Mouse (Mus musculus) liver, postnatal 0 days (tissue): ENCODE data around the gene Matn4. TPM values are rescaled to one million over a fixed set of nuclear protein-coding genes. Genes with fewer than 3 reads are reported as not detected.

Experiments used
- ATAC-seq: fragments of 200-750 bp; cut with Nextera tagmentation; 2 replicates; pipeline ENCODE4 v1.8.0; 2017; ENCODE audit warnings: mild to moderate bottlenecking, moderate library complexity
- DNase-seq: peaks from one replicate; pipeline ENCODE4 v3.0.0-alpha.2; 2016
- H3K27ac ChIP-seq: fragments of 300-500 bp; sonication (generic); 2 replicates; pipeline ENCODE4 v1.5.1; 2014; ENCODE audit warnings: antibody characterized with exemption, moderate library complexity, mild to moderate bottlenecking, low read depth
- H3K27me3 ChIP-seq: fragments of 300-500 bp; sonication (generic); 2 replicates; pipeline ENCODE4 v1.6.1; 2014; ENCODE audit warnings: low read length, control low read depth, mixed read lengths; ENCODE audit not compliant: insufficient read depth
- H3K36me3 ChIP-seq: fragments of 300-500 bp; sonication (generic); replicated peaks from 2 replicates; pipeline ENCODE4 v1.6.1; 2014; ENCODE audit warnings: mild to moderate bottlenecking, control low read depth, low read length, moderate library complexity, mixed read lengths; ENCODE audit not compliant: insufficient read depth
- H3K4me1 ChIP-seq: fragments of 300-500 bp; sonication (generic); 2 replicates; pipeline ENCODE4 v1.6.1; 2014; ENCODE audit warnings: antibody characterized with exemption, mild to moderate bottlenecking, control low read depth; ENCODE audit not compliant: insufficient read depth
- H3K4me2 ChIP-seq: fragments of 300-500 bp; sonication (generic); 2 replicates; pipeline ENCODE4 v1.6.1; 2014; ENCODE audit warnings: low read depth, mild to moderate bottlenecking, low read length, moderate library complexity, mixed read lengths
- H3K4me3 ChIP-seq: fragments of 300-500 bp; sonication (generic); 2 replicates; pipeline ENCODE4 v1.5.1; 2014; ENCODE audit warnings: low read depth, low read length
- H3K9ac ChIP-seq: fragments of 300-500 bp; sonication (generic); replicated peaks from 2 replicates; pipeline ENCODE4 v1.6.1; 2014; ENCODE audit warnings: mild to moderate bottlenecking, moderate library complexity
- H3K9me3 ChIP-seq: fragments of 300-500 bp; sonication (generic); 2 replicates; pipeline ENCODE4 v1.6.1; 2016; ENCODE audit warnings: mild to moderate bottlenecking, control low read depth, low read length, mixed read lengths
- CTCF ChIP-seq: sonication (generic); IDR thresholded peaks from 2 replicates; pipeline ENCODE4 v1.5.1; 2016; ENCODE audit warnings: antibody characterized with exemption, low read depth
- EP300 ChIP-seq: IDR thresholded peaks from 2 replicates; pipeline ENCODE4 v1.6.1; 2016; ENCODE audit warnings: antibody characterized with exemption, low read depth, mild to moderate bottlenecking
- WGBS: fragments of 180-500 bp; shearing (Covaris S2); extraction: QIAGEN DNeasy Blood & Tissue Kit; methylation state at CpG from one replicate; pipeline ENCODE4 v1.1.7; 2014; ENCODE audit not compliant: insufficient replicate concordance; 5-methylcytosine and 5-hydroxymethylcytosine counted together
- polyA plus RNA-seq: library from polyadenylated mRNA; unstranded; fragments of >200 nt; fragmentation: Nextera tagmentation; extraction: Ambion mirVana; gene quantifications from 2 replicates; pipeline ENCODE4 v1.2.1, GENCODE M21; 2015

Matn4 gene
- polyA plus RNA-seq, 1 experiment from 2014 or later, result 0.18 TPM

DNA sequence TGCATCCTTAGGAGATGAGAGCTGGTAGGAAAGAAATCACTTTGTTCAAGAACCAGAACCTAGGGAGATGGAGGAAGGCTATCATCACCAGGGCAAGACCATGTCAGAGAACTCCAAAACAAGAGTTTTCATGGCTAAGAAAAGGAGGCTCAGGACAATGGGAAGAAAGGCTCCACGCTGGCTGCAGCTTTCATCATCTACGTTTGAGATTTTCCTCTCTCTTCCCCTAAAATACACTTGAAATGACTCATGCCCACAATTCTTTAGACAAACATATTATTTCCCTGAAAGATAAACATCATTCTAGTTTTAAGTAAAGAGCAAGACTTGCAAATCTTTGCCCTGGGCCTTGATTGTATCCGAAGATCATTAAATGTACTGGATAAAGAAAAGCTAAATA lies 33.6 kb downstream of the Matn4 start:
- no peaks in the 10 kb centered on the region for H3K36me3 ChIP-seq
- H3K9ac ChIP-seq, result no peak overlapping the region
- H3K27ac ChIP-seq, result no peak overlapping the region
- TF ChIP-seq CTCF (no peak), EP300 (no peak)
- H3K27me3 ChIP-seq, result no peaks in the 10 kb centered on the region
- ATAC-seq (no peak), DNase-seq (no peak)
- 65% methylated on average over 3 of the region's 3 CpGs for WGBS
- no peaks in the 10 kb centered on the region for H3K9me3 ChIP-seq
- no peak overlapping the region for H3K4me3 ChIP-seq
- H3K4me1 ChIP-seq, result peaks cover 9% of the 10 kb centered on the region
- H3K4me2 ChIP-seq, result no peak overlapping the region

DNA sequence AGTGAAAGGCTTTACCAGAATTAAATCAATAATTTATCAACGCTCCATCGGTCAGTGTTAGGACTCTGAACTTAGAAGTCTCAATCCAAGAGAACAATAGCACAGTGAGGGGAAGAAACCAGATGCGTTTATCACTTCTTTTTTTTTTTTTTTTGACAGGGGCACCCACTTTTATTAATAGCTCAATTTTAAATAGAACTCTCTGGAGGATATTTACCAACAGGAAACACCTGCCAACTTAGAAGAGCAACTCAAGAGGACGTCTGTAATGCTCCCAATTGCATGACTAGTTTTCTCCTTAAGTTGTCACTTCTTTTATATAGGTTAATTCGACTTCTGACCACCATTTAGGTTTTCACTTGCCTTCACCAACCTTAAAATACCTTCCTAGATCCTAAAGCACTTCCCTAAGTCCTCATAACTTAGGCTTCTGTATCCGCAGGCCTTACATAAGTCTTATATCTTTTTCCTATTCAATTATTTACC lies 36.3 kb downstream of the Matn4 start:
- DNase-seq (no peak), ATAC-seq (no peak)
- no peak overlapping the region for H3K27ac ChIP-seq
- H3K4me3 ChIP-seq, result no peak overlapping the region
- H3K4me1 ChIP-seq, result peaks cover 7% of the 10 kb centered on the region
- TF ChIP-seq EP300 (no peak), CTCF (no peak)
- H3K9ac ChIP-seq, result no peak overlapping the region
- no peaks in the 10 kb centered on the region for H3K36me3 ChIP-seq
- H3K27me3 ChIP-seq, result no peaks in the 10 kb centered on the region
- WGBS, result 53% methylated on average over 6 of the region's 6 CpGs
- no peaks in the 10 kb centered on the region for H3K9me3 ChIP-seq
- H3K4me2 ChIP-seq, result no peak overlapping the region

DNA sequence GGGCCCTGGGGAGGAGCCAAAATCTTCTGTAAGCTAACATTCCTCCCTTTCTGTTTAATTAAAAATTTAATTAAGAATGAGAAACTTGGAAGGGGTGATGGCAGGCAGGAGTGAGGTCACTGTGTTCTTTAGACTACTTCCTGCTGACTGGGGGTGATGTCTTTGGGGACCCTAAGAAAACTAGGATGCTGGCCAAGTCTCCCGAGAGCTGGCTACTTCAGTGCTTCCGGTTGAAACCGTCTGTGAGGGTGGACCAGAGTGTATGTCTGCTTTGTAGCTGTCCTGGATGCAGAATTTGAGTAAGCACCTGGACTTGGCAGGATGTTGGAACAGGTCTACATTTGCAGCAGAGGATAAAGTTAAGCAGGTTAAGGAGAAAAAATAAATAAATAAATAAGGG lies 38.0 kb downstream of the Matn4 start:
- no peaks in the 10 kb centered on the region for H3K36me3 ChIP-seq
- no peak for DNase-seq
- no peak overlapping the region for H3K4me3 ChIP-seq
- 53% methylated on average over 3 of the region's 3 CpGs for WGBS
- H3K27me3 ChIP-seq, result no peaks in the 10 kb centered on the region
- no peaks in the 10 kb centered on the region for H3K9me3 ChIP-seq
- H3K27ac ChIP-seq, result no peak overlapping the region
- ATAC-seq, result no peak
- no peak overlapping the region for H3K4me2 ChIP-seq
- 0 out of 2 replicates have a peak, but pooled peaks cover 2% of the 10 kb centered on the region for H3K4me1 ChIP-seq
- H3K9ac ChIP-seq, result no peak overlapping the region
- no peak for TF ChIP-seq EP300
- no peak for TF ChIP-seq CTCF

DNA sequence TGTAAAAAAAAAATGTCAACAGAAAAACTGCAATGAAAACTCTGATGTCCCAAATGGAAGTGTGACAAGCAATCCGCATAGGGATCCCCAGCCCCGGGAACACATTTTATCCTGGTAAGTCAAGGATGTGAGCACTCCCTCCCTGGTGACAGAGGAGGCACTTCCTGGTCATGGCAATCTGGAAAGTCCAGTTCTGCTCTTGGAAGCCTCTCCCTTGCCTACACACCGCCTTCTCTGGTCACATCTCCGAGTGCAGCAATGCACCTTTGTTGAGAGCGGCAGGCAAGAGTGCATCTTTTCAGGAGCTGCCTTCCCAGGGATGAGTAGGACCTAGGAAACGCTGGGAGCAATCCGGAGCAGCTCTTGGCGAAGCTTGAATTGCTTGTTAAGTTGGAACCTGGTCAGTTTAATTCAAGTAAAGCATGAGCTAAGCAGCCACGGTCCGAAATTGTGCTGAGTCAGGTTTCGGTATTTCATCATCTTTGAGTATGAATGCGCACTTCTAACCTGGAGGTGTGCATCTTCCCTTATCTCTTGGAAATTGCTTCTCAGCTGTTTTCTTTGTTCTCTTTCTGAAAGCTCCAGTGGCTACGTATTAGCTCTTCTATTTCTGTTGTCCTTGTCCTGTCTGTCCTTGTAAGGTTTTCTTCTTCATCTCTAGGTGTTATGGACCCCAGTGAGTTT lies 43.8 kb downstream of the Matn4 start:
- Histone ChIP-seq H3K4me1 (peaks cover 5% of the 10 kb centered on the region; the same call in 1 of the 2 replicates), H3K9me3 (no peaks in the 10 kb centered on the region), H3K36me3 (no peaks in the 10 kb centered on the region), H3K9ac (no peak overlapping the region), H3K4me2 (no peak overlapping the region), H3K27me3 (no peaks in the 10 kb centered on the region), H3K27ac (no peak overlapping the region), H3K4me3 (no peak overlapping the region)
- DNase-seq (no peak), ATAC-seq (no peak)
- 24% methylated on average over 13 of the region's 13 CpGs for WGBS
- TF ChIP-seq CTCF (no peak), EP300 (no peak)

DNA sequence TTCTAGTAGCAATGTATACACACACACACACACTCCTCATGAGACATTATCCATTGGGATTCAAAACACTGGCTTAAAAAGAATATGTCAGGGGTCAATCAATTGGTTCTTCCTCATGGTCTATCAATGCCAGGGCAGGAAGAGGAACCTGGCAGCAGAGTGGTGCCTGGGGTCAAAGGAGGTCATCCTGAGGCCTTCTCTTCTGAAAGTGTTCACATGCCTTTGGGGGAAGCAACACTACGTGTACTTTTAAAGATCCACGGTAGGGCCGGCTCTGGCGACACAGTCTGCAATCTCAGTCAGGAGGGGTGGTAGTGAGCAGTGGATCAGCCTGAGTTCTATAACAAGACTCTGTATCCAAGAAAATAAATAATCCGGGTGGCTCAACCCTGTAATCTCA lies 45.3 kb downstream of the Matn4 start:
- H3K4me3 ChIP-seq, result no peak overlapping the region
- H3K27me3 ChIP-seq, result no peaks in the 10 kb centered on the region
- H3K27ac ChIP-seq, result no peak overlapping the region
- peaks cover 5% of the 10 kb centered on the region; the same call in 1 of the 2 replicates for H3K4me1 ChIP-seq
- ATAC-seq, result no peak
- no peak for DNase-seq
- 58% methylated on average over 5 of the region's 5 CpGs for WGBS
- H3K36me3 ChIP-seq, result no peaks in the 10 kb centered on the region
- no peak overlapping the region for H3K4me2 ChIP-seq
- no peak for TF ChIP-seq CTCF
- TF ChIP-seq EP300, result no peak
- H3K9me3 ChIP-seq, result no peaks in the 10 kb centered on the region
- H3K9ac ChIP-seq, result no peak overlapping the region

DNA sequence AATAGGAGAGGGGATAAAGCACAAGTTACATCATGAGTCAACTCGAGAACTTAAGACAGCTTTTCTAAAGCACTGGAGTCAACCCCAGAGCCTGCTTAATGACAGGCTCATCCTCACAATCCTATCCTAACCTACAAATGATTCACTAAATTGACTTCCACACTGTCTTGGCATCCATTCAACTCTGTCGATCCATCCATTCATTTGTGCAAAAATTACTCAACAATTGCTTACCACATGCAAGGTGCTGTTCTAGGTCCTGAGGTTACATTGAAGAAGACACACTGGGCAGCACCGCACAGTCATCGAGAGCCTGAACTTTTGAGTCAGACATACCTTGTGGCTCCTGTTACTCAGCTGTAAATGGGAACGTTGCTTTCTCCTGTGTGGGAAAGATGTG lies 45.9 kb downstream of the Matn4 start:
- DNase-seq, result no peak
- WGBS, result 70% methylated on average over 5 of the region's 5 CpGs

More for the DNA sequence above, 45.9 kb downstream of the Matn4 start:
- peaks cover 5% of the 10 kb centered on the region; the same call in 1 of the 2 replicates for H3K4me1 ChIP-seq
- TF ChIP-seq CTCF, result no peak
- no peak for TF ChIP-seq EP300
- ATAC-seq, result no peak
- H3K27ac ChIP-seq, result no peak overlapping the region
- no peaks in the 10 kb centered on the region for H3K27me3 ChIP-seq
- no peak overlapping the region for H3K9ac ChIP-seq
- H3K4me3 ChIP-seq, result no peak overlapping the region
- no peak overlapping the region for H3K4me2 ChIP-seq
- H3K36me3 ChIP-seq, result no peaks in the 10 kb centered on the region
- no peaks in the 10 kb centered on the region for H3K9me3 ChIP-seq
